ENCODE assay signal across 8 mouse cellular contexts in genomic region chr17:6746452-6747231, GRCm38 (mm10). TPM values are rescaled to one million over a fixed set of nuclear protein-coding genes. Genes with fewer than 3 reads are reported as not detected.
DNase-seq lines count a peak whose midpoint lies in the region; ATAC-seq and TF ChIP-seq lines count a peak whose summit lies in the region.

No protein-coding gene starts in this region.

- DNase-seq in heart, adult 9 months (ENCODE audit: low spot score in 2 of 2), result peak; percentile 40 to 46
- no peak for DNase-seq in heart, postnatal 25 days (ENCODE audit: low spot score)
- no peak for DNase-seq in gastrocnemius, postnatal 4 days (ENCODE audit: low spot score in 2 of 2)
- no peak for DNase-seq in cerebellum, adult 2 months
- no peak for DNase-seq in left cerebral cortex, adult 2 months (ENCODE audit: extremely low spot score in 1 of 2, low spot score in 2 of 2)

- TF ChIP-seq CTCF in cerebellum, adult 2 months (IDR thresholded peaks at IDR 0.05; ENCODE audit: borderline replicate concordance, insufficient read depth, low read depth, low read length), result no peak
- TF ChIP-seq CTCF in left cerebral cortex, adult 2 months (IDR thresholded peaks at IDR 0.05), result no peak

- H3K27me3 ChIP-seq in hindbrain, embryonic 15.5 days, result no peaks in the 10 kb centered on the region
- peaks cover 26% of the 10 kb centered on the region for H3K27me3 ChIP-seq in midbrain, embryonic 13.5 days
- no peaks in the 10 kb centered on the region for H3K27me3 ChIP-seq in cerebellum, adult 2 months (ENCODE audit: control insufficient read depth, insufficient read depth, low read length)

- H3K9me3 ChIP-seq in hindbrain, embryonic 15.5 days, result no peaks in the 10 kb centered on the region
- no peaks in the 10 kb centered on the region for H3K9me3 ChIP-seq in midbrain, embryonic 13.5 days

- 42% methylated on average over 9 of the region's 9 CpGs for WGBS in hindbrain, embryonic 15.5 days
- 66% methylated on average over 9 of the region's 9 CpGs for WGBS in midbrain, embryonic 13.5 days
- 64% methylated on average over 9 of the region's 9 CpGs for WGBS in cerebellum, adult 2 months

- intact Hi-C loops in heart, postnatal 25 days (cut with DNase I), result no loop called here
- intact Hi-C loops in left cerebral cortex, adult 2 months (cut with DNase I), result no loop called here

- no peak for ATAC-seq in hindbrain, embryonic 15.5 days (ENCODE audit: low FRiP score, low read depth)
- ATAC-seq in midbrain, embryonic 13.5 days, result no peak

- no peak overlapping the region for H3K4me2 ChIP-seq in hindbrain, embryonic 15.5 days
- no peak overlapping the region for H3K4me2 ChIP-seq in midbrain, embryonic 13.5 days (replicated peaks)

- TF ChIP-seq POLR2A in cerebellum, adult 2 months (IDR thresholded peaks at IDR 0.05; ENCODE audit: borderline replicate concordance, insufficient read depth, low read length), result no peak

- H3K4me3 ChIP-seq in brown adipose tissue, adult 24 weeks (ENCODE audit: insufficient read depth, low read depth, low read length), result no peak overlapping the region
- H3K4me3 ChIP-seq in hindbrain, embryonic 15.5 days, result no peak overlapping the region
- H3K4me3 ChIP-seq in midbrain, embryonic 13.5 days (replicated peaks), result no peak overlapping the region
- no peak overlapping the region for H3K4me3 ChIP-seq in cerebellum, adult 2 months (replicated peaks; ENCODE audit: insufficient read depth, low read depth, low read length)
- H3K4me3 ChIP-seq in left cerebral cortex, adult 2 months, result no peak overlapping the region

- H3K9ac ChIP-seq in hindbrain, embryonic 15.5 days, result no peak overlapping the region
- H3K9ac ChIP-seq in midbrain, embryonic 13.5 days (replicated peaks), result no peak overlapping the region

- peaks cover 15% of the 10 kb centered on the region for H3K4me1 ChIP-seq in brown adipose tissue, adult 24 weeks (ENCODE audit: control insufficient read depth, insufficient read depth, insufficient read length, low read length)
- H3K4me1 ChIP-seq in hindbrain, embryonic 15.5 days (replicated peaks), result peaks cover 51% of the 10 kb centered on the region
- H3K4me1 ChIP-seq in midbrain, embryonic 13.5 days (replicated peaks), result peaks cover 54% of the 10 kb centered on the region
- H3K4me1 ChIP-seq in cerebellum, adult 2 months (ENCODE audit: control insufficient read depth, insufficient read depth, low read length), result peaks cover 4% of the 10 kb centered on the region; the same call in 1 of the 2 replicates

- H3K27ac ChIP-seq in brown adipose tissue, adult 24 weeks (replicated peaks; ENCODE audit: low read depth, low read length), result 0 out of 2 replicates have a peak overlapping the region, but pooled peaks have one; percentile 8
- H3K27ac ChIP-seq in hindbrain, embryonic 15.5 days (replicated peaks), result peak overlapping the region; percentile 51
- peak overlapping the region; percentile 41 for H3K27ac ChIP-seq in midbrain, embryonic 13.5 days
- H3K27ac ChIP-seq in cerebellum, adult 2 months (ENCODE audit: insufficient read depth, low read length), result no peak overlapping the region
- no peak overlapping the region for H3K27ac ChIP-seq in left cerebral cortex, adult 2 months

- H3K36me3 ChIP-seq in hindbrain, embryonic 15.5 days, result no peaks in the 10 kb centered on the region
- H3K36me3 ChIP-seq in midbrain, embryonic 13.5 days, result no peaks in the 10 kb centered on the region

RNA-seq across cellular contexts. Expression of gene Ezr, which starts 35.9 kb away (rescaled TPM):
- 10 to 100 TPM; 39.3 to 43.6 TPM for total RNA-seq in heart, postnatal 25 days (2021)
- polyA plus RNA-seq in brown adipose tissue, adult 24 weeks (2012; ENCODE audit: insufficient read depth, insufficient read length, missing spikeins), result 3.0 and 3.6 TPM in 2 replicates
- 55.2 and 65.7 TPM in 2 replicates for polyA plus RNA-seq in hindbrain, embryonic 15.5 days (2015; fragmentation: Nextera tagmentation; extraction: Ambion mirVana)
- polyA plus RNA-seq in midbrain, embryonic 13.5 days (2015; fragmentation: Nextera tagmentation; extraction: Ambion mirVana), result 36.2 and 43.1 TPM in 2 replicates
- total RNA-seq in gastrocnemius, postnatal 4 days (2021), result 10 to 100 TPM; 14.3 to 18.9 TPM
- 12.1 and 16.1 TPM in 2 replicates for polyA plus RNA-seq in cerebellum, adult 2 months (2012; rRNA removed)
- 10 to 100 TPM; 50.3 to 51.5 TPM for total RNA-seq in left cerebral cortex, adult 2 months (2021)

Comparison
In these comparisons a context has a peak if more than half of its experiments do, and no peak if none do; other contexts are left out.
1. DNase-seq: peak in heart, adult 9 months (2 of 2); none in heart, postnatal 25 days (single experiment), gastrocnemius, postnatal 4 days (0 of 2), cerebellum, adult 2 months (0 of 2) and left cerebral cortex, adult 2 months (0 of 2).
2. H3K27ac ChIP-seq: peak in brown adipose tissue, adult 24 weeks (single experiment), hindbrain, embryonic 15.5 days (single experiment) and midbrain, embryonic 13.5 days (single experiment); none in cerebellum, adult 2 months (single experiment) and left cerebral cortex, adult 2 months (single experiment).